Mouse (Mus musculus) forebrain, embryonic 13.5 days (tissue): Measurements from ENCODE around the gene Rpp30. TPM values are rescaled to one million over a fixed set of nuclear protein-coding genes. Genes with fewer than 3 reads are reported as not detected.

Experiments
- ATAC-seq: fragments of 200-750 bp; cut with Nextera tagmentation; 2 replicates; pipeline ENCODE4 v1.8.0; 2017
- H3K27ac ChIP-seq: fragments of 300-500 bp; sonication (generic); 2 replicates; pipeline ENCODE4 v1.5.1; 2015; ENCODE audit warnings: inconsistent platforms, mild to moderate bottlenecking, moderate library complexity
- H3K27me3 ChIP-seq: fragments of 300-500 bp; sonication (generic); 2 replicates; pipeline ENCODE4 v1.6.1; 2015; ENCODE audit warnings: mild to moderate bottlenecking, inconsistent platforms
- H3K36me3 ChIP-seq: fragments of 300-500 bp; sonication (generic); 2 replicates; pipeline ENCODE4 v1.6.1; 2015; ENCODE audit warnings: mild to moderate bottlenecking, inconsistent platforms; ENCODE audit not compliant: poor library complexity, severe bottlenecking
- H3K4me1 ChIP-seq: fragments of 300-500 bp; sonication (generic); 2 replicates; pipeline ENCODE4 v1.6.1; 2015; ENCODE audit warnings: inconsistent platforms
- H3K4me2 ChIP-seq: fragments of 300-500 bp; sonication (generic); 2 replicates; pipeline ENCODE4 v1.6.1; 2015; ENCODE audit warnings: inconsistent platforms, mild to moderate bottlenecking, moderate library complexity
- H3K4me3 ChIP-seq: fragments of 300-500 bp; sonication (generic); 2 replicates; pipeline ENCODE4 v1.5.1; 2015; ENCODE audit warnings: mild to moderate bottlenecking, inconsistent platforms
- H3K9ac ChIP-seq: fragments of 300-500 bp; sonication (generic); 2 replicates; pipeline ENCODE4 v1.6.1; 2015; ENCODE audit warnings: mild to moderate bottlenecking, inconsistent platforms
- H3K9me3 ChIP-seq: fragments of 300-500 bp; sonication (generic); replicated peaks from 2 replicates; pipeline ENCODE4 v1.6.1; 2016; ENCODE audit warnings: inconsistent platforms
- WGBS: fragments of 180-500 bp; shearing (Covaris S2); methylation state at CpG from one replicate; pipeline ENCODE4 v1.1.7; 2015; 5-methylcytosine and 5-hydroxymethylcytosine counted together
- polyA plus RNA-seq: library from polyadenylated mRNA; unstranded; fragments of >200 nt; fragmentation: Nextera tagmentation; extraction: Ambion mirVana; gene quantifications from 2 replicates; pipeline ENCODE4 v1.2.1, GENCODE M21; 2015

Gene Rpp30
- 119 and 123 TPM in 2 replicates for polyA plus RNA-seq

- Histone ChIP-seq H3K4me1 (peaks cover 11% of the 10 kb centered on the region), H3K27me3 (no peaks in the 10 kb centered on the region), H3K4me3 (peak within 1 kb of the TSS; percentile 64), H3K9ac (peak within 1 kb of the TSS; percentile 78), H3K36me3 (peaks cover 6% of the 10 kb centered on the region), H3K4me2 (peak within 1 kb of the TSS; percentile 73), H3K9me3 (no peaks in the 10 kb centered on the region), H3K27ac (no peak within 1 kb of the TSS)
- WGBS = 2% methylated on average over 34 of the region's 34 CpGs
- ATAC-seq = peak; percentile 95
These were observed at the start of gene Rpp30 for GRCm38 (mm10) chr19:36083262-36084225. TSS of gene Rpp30 (plus strand) at chr19:36083716.

GRCm38 (mm10) chr19:36046046-36046445, 37.5 kb upstream of the Rpp30 start:
- Histone ChIP-seq H3K27me3 (no peaks in the 10 kb centered on the region), H3K9me3 (no peaks in the 10 kb centered on the region), H3K36me3 (no peaks in the 10 kb centered on the region), H3K4me1 (no peaks in the 10 kb centered on the region), H3K4me3 (no peak overlapping the region), H3K4me2 (no peak overlapping the region), H3K27ac (no peak overlapping the region), H3K9ac (no peak overlapping the region)
- 91% methylated on average over 7 of the region's 7 CpGs for WGBS
- no peak for ATAC-seq

GRCm38 (mm10) chr19:36056502-36057221, 26.9 kb upstream of the Rpp30 start:
- H3K4me2 ChIP-seq = peak overlapping the region; percentile 88
- peaks cover 40% of the 10 kb centered on the region for H3K27me3 ChIP-seq
- H3K4me3 ChIP-seq = peak overlapping the region; percentile 66
- WGBS = 8% methylated on average over 49 of the region's 49 CpGs
- H3K4me1 ChIP-seq = peaks cover 9% of the 10 kb centered on the region
- H3K27ac ChIP-seq = no peak overlapping the region
- H3K9me3 ChIP-seq = no peaks in the 10 kb centered on the region
- ATAC-seq = peak; percentile 5; the same call in 1 of the 2 replicates
- H3K9ac ChIP-seq = peak overlapping the region; percentile 60
- H3K36me3 ChIP-seq = no peaks in the 10 kb centered on the region

- WGBS = under 1% methylated on average over 43 of the region's 86 CpGs
- ATAC-seq = peak; percentile 96
- Histone ChIP-seq H3K9me3 (no peaks in the 10 kb centered on the region), H3K4me2 (peak within 1 kb of the TSS; percentile 88), H3K27me3 (peaks cover 40% of the 10 kb centered on the region), H3K4me1 (peaks cover 9% of the 10 kb centered on the region), H3K36me3 (no peaks in the 10 kb centered on the region), H3K4me3 (peak within 1 kb of the TSS; percentile 66), H3K9ac (peak within 1 kb of the TSS; percentile 60), H3K27ac (no peak within 1 kb of the TSS)
These were observed 26.2 kb upstream of the Rpp30 start, which contains the start of gene Htr7 for GRCm38 (mm10) chr19:36057231-36057811. TSS of gene Htr7 (minus strand) at chr19:36057507.

- Histone ChIP-seq H3K27me3 (peaks cover 17% of the 10 kb centered on the region), H3K4me2 (no peak overlapping the region), H3K36me3 (no peaks in the 10 kb centered on the region), H3K9ac (no peak overlapping the region), H3K9me3 (no peaks in the 10 kb centered on the region), H3K27ac (no peak overlapping the region), H3K4me1 (no peaks in the 10 kb centered on the region), H3K4me3 (no peak overlapping the region)
- 77% methylated on average over 2 of the region's 2 CpGs for WGBS
- ATAC-seq = peak; percentile 50
These were observed 20.6 kb upstream of the Rpp30 start for GRCm38 (mm10) chr19:36062801-36063529.

- 43% methylated on average over 7 of the region's 7 CpGs for WGBS
- H3K4me2 ChIP-seq = peak overlapping the region; percentile 73
- no peaks in the 10 kb centered on the region for H3K27me3 ChIP-seq
- no peak overlapping the region for H3K27ac ChIP-seq
- no peaks in the 10 kb centered on the region for H3K36me3 ChIP-seq
- peak; percentile 76 for ATAC-seq
- peaks cover 11% of the 10 kb centered on the region for H3K4me1 ChIP-seq
- no peaks in the 10 kb centered on the region for H3K9me3 ChIP-seq
- H3K4me3 ChIP-seq = peak overlapping the region; percentile 64
- H3K9ac ChIP-seq = peak overlapping the region; percentile 51; the same call in 1 of the 2 replicates
These were observed 782 bp upstream of the Rpp30 start for GRCm38 (mm10) chr19:36082606-36083261.

- whole genome bisulfite sequencing = 56% methylated on average over 5 of the region's 5 CpGs
- no peak overlapping the region for H3K9ac ChIP-seq
- no peak overlapping the region for H3K27ac ChIP-seq
- H3K27me3 ChIP-seq = no peaks in the 10 kb centered on the region
- no peaks in the 10 kb centered on the region for H3K4me1 ChIP-seq
- no peak overlapping the region for H3K4me3 ChIP-seq
- no peaks in the 10 kb centered on the region for H3K9me3 ChIP-seq
- ATAC-seq = 0 out of 2 replicates have a peak, but pooled peaks have one; percentile 53
- H3K36me3 ChIP-seq = peaks cover 64% of the 10 kb centered on the region
- H3K4me2 ChIP-seq = no peak overlapping the region
These were observed 7.3 kb downstream of the Rpp30 start for GRCm38 (mm10) chr19:36090781-36091180.

GRCm38 (mm10) chr19:36097194-36097593, 13.7 kb downstream of the Rpp30 start:
- no peak overlapping the region for H3K9ac ChIP-seq
- no peaks in the 10 kb centered on the region for H3K4me1 ChIP-seq
- peaks cover 85% of the 10 kb centered on the region for H3K36me3 ChIP-seq
- no peak overlapping the region for H3K27ac ChIP-seq
- H3K4me3 ChIP-seq = no peak overlapping the region
- no peaks in the 10 kb centered on the region for H3K9me3 ChIP-seq
- H3K4me2 ChIP-seq = no peak overlapping the region
- no peaks in the 10 kb centered on the region for H3K27me3 ChIP-seq
- 90% methylated on average over 3 of the region's 3 CpGs for WGBS
- ATAC-seq = no peak

GRCm38 (mm10) chr19:36098265-36098664, 14.7 kb downstream of the Rpp30 start:
- 97% methylated on average over 1 of the region's 1 CpGs for WGBS
- no peaks in the 10 kb centered on the region for H3K9me3 ChIP-seq
- peak; percentile 66; the same call in 1 of the 2 replicates for ATAC-seq
- H3K27me3 ChIP-seq = no peaks in the 10 kb centered on the region
- peaks cover 86% of the 10 kb centered on the region for H3K36me3 ChIP-seq
- no peak overlapping the region for H3K4me3 ChIP-seq
- no peak overlapping the region for H3K4me2 ChIP-seq
- H3K4me1 ChIP-seq = no peaks in the 10 kb centered on the region
- no peak overlapping the region for H3K27ac ChIP-seq
- no peak overlapping the region for H3K9ac ChIP-seq

- WGBS = 95% methylated on average over 7 of the region's 7 CpGs
- ATAC-seq = no peak
- peaks cover 86% of the 10 kb centered on the region for H3K36me3 ChIP-seq
- H3K4me3 ChIP-seq = no peak overlapping the region
- no peaks in the 10 kb centered on the region for H3K4me1 ChIP-seq
- H3K4me2 ChIP-seq = no peak overlapping the region
- no peak overlapping the region for H3K27ac ChIP-seq
- H3K9me3 ChIP-seq = no peaks in the 10 kb centered on the region
- no peak overlapping the region for H3K9ac ChIP-seq
- H3K27me3 ChIP-seq = no peaks in the 10 kb centered on the region
These were observed 15.4 kb downstream of the Rpp30 start for GRCm38 (mm10) chr19:36098916-36099315.

GRCm38 (mm10) chr19:36103909-36104308, 20.4 kb downstream of the Rpp30 start:
- no peaks in the 10 kb centered on the region for H3K9me3 ChIP-seq
- WGBS = 90% methylated on average over 5 of the region's 5 CpGs
- no peak overlapping the region for H3K9ac ChIP-seq
- H3K36me3 ChIP-seq = peaks cover 58% of the 10 kb centered on the region
- H3K27me3 ChIP-seq = no peaks in the 10 kb centered on the region
- H3K4me1 ChIP-seq = no peaks in the 10 kb centered on the region
- H3K4me3 ChIP-seq = no peak overlapping the region
- no peak overlapping the region for H3K4me2 ChIP-seq
- H3K27ac ChIP-seq = no peak overlapping the region
- no peak for ATAC-seq
